In the genomic region with DNA sequence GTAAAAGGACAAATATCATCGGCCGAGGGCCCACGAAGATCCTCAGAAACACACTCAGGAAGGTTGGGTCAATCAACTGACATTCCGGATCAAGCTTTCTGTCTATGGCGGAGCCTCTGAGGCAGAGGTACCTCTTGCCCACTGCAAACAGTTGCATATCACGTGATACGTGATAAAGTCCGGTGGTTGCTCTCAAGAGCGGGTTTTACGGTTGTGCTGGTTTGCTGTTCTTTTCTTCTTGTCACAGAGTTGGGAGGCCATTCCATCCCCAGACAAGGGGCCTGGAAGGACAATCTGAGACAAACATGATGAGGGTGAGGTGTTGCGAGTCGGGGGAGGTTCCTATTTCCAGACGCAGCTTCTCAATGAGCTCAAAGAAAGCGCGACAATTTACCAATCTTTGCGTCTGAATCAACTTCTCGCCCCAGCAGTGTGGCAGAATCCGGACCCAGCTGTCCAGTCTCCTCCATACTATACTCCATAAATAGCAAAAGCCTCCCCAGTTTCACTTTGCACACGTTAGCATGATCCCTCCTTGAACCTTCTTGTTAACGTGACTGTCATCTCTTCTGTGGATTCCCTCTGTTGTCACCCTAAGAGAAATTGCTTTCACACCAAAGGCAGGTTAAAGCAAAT, we compare ENCODE assay signal across 14 mouse cellular contexts.
DNase-seq lines count a peak whose midpoint lies in the region; ATAC-seq and TF ChIP-seq lines count a peak whose summit lies in the region.
"Had no signal": no experiment of that assay in that cellular context is flagged by ENCODE, and none has a peak within 500 bp of the region (broad histone marks: within the 10 kb centered on the region; RNA-seq: fewer than 3 reads in every experiment).

No protein-coding gene starts in this region.

- WGBS in heart, embryonic 14.5 days, result 62% methylated on average over 20 of the region's 20 CpGs
- WGBS in intestine, embryonic 15.5 days, result 62% methylated on average over 20 of the region's 20 CpGs
- WGBS in small intestine, adult 2 months, result 25% methylated on average over 20 of the region's 20 CpGs

- intact Hi-C loops in heart, postnatal 14 days (cut with DNase I), result loop anchor here (5.0 kb wide), 1 partner anchor 63 kb away; no protein-coding TSS in a partner anchor

- H3K4me1 ChIP-seq in heart, embryonic 14.5 days (ENCODE audit: control insufficient read depth in 2 of 2, insufficient read depth in 2 of 2, low read length in 2 of 2), result peaks cover 17 to 27% of the 10 kb centered on the region in 2 experiments
- H3K4me1 ChIP-seq in ES-Bruce4 (ENCODE audit: control insufficient read depth, insufficient read depth, low read length), result peaks cover 2% of the 10 kb centered on the region
- H3K4me1 ChIP-seq in intestine, embryonic 15.5 days (replicated peaks), result peaks cover 8% of the 10 kb centered on the region; the same call in 1 of the 2 replicates
- H3K4me1 ChIP-seq in small intestine, adult 2 months (ENCODE audit: control insufficient read depth, insufficient read depth, insufficient read length, low read length), result peaks cover 21% of the 10 kb centered on the region
- H3K4me1 ChIP-seq: forebrain, embryonic 13.5 days had no signal

- peak overlapping the region; percentile 18 for H3K9ac ChIP-seq in heart, embryonic 14.5 days (ENCODE audit: low read length)
- no peak overlapping the region for H3K9ac ChIP-seq in ES-Bruce4 (ENCODE audit: low read depth, poor library complexity, severe bottlenecking)
- no peak overlapping the region for H3K9ac ChIP-seq in intestine, embryonic 15.5 days
- H3K9ac ChIP-seq: forebrain, embryonic 13.5 days had no signal

- no peak for TF ChIP-seq POLR2A in ES-Bruce4 (IDR thresholded peaks at IDR 0.05; ENCODE audit: insufficient read depth, low read length)
- no peak for TF ChIP-seq POLR2A in small intestine, adult 2 months (IDR thresholded peaks at IDR 0.05; ENCODE audit: low read depth, low read length)

- no peak overlapping the region for H3K4me3 ChIP-seq in heart, embryonic 14.5 days (ENCODE audit: control insufficient read depth in 1 of 2, insufficient read depth in 1 of 2, low read depth in 1 of 2, low read length in 2 of 2)
- H3K4me3 ChIP-seq in ES-Bruce4 (ENCODE audit: low read depth, low read length), result peak overlapping the region; percentile 39
- H3K4me3 ChIP-seq in intestine, embryonic 15.5 days (replicated peaks), result peak overlapping the region; percentile 9; the same call in 1 of the 2 replicates
- H3K4me3 ChIP-seq in small intestine, adult 2 months (ENCODE audit: low read depth, low read length), result peak overlapping the region; percentile 65
- H3K4me3 ChIP-seq: forebrain, embryonic 13.5 days had no signal

- DNase-seq in heart, postnatal 14 days, result no peak
- DNase-seq in urinary bladder, postnatal 4 days (ENCODE audit: low spot score in 2 of 2), result no peak
- no peak for DNase-seq in frontal cortex, postnatal 10 days (ENCODE audit: low spot score in 2 of 2)
- DNase-seq: cerebellum, adult 8-10 months; left cerebral cortex, postnatal 4 days; midbrain, embryonic 14.5 days; right cerebral cortex, postnatal 4 days; thymus, postnatal 36 days had no signal

- TF ChIP-seq CTCF in ES-Bruce4 (IDR thresholded peaks at IDR 0.05; ENCODE audit: low read depth, low read length), result no peak
- no peak for TF ChIP-seq CTCF in small intestine, adult 2 months (IDR thresholded peaks at IDR 0.05; ENCODE audit: extremely low read depth, insufficient read length, insufficient replicate concordance, low read depth, low read length)

- H3K27me3 ChIP-seq in heart, embryonic 14.5 days (ENCODE audit: control insufficient read depth, insufficient read depth, low read length), result no peaks in the 10 kb centered on the region
- no peaks in the 10 kb centered on the region for H3K27me3 ChIP-seq in ES-Bruce4 (ENCODE audit: control insufficient read depth, insufficient read depth, low read length, poor library complexity, severe bottlenecking)
- no peaks in the 10 kb centered on the region for H3K27me3 ChIP-seq in intestine, embryonic 15.5 days (replicated peaks)
- H3K27me3 ChIP-seq in small intestine, adult 2 months (ENCODE audit: control insufficient read depth, insufficient read depth, low read length), result no peaks in the 10 kb centered on the region
- H3K27me3 ChIP-seq: forebrain, embryonic 13.5 days had no signal

- H3K36me3 ChIP-seq in heart, embryonic 14.5 days (ENCODE audit: control insufficient read depth, insufficient read depth, low read length), result no peaks in the 10 kb centered on the region
- no peaks in the 10 kb centered on the region for H3K36me3 ChIP-seq in ES-Bruce4 (ENCODE audit: control insufficient read depth, insufficient read depth, low read length, poor library complexity, severe bottlenecking)
- no peaks in the 10 kb centered on the region for H3K36me3 ChIP-seq in intestine, embryonic 15.5 days
- H3K36me3 ChIP-seq in small intestine, adult 2 months (ENCODE audit: control insufficient read depth, insufficient read depth, low read length), result no peaks in the 10 kb centered on the region

- TF ChIP-seq EP300 in ES-Bruce4 (IDR thresholded peaks at IDR 0.05; ENCODE audit: insufficient read depth, low read depth, low read length), result no peak

- H3K4me2 ChIP-seq in heart, embryonic 14.5 days (ENCODE audit: low read length), result peak overlapping the region; percentile 44
- H3K4me2 ChIP-seq in intestine, embryonic 15.5 days (replicated peaks), result peak overlapping the region; percentile 53
- H3K4me2 ChIP-seq: forebrain, embryonic 13.5 days had no signal

- ATAC-seq in heart, embryonic 14.5 days (ENCODE audit: insufficient number of reproducible peaks, insufficient read depth, low FRiP score, low read depth), result no peak
- ATAC-seq in intestine, embryonic 15.5 days, result peak; percentile 68
- ATAC-seq: forebrain, embryonic 13.5 days; inflammation-experienced regulatory T-cells, adult 6 months had no signal

- H3K27ac ChIP-seq in heart, embryonic 14.5 days (replicated peaks in 1 of 2; ENCODE audit: control insufficient read depth in 1 of 2, insufficient read depth in 1 of 2, low read depth in 2 of 2, low read length in 2 of 2), result no peak overlapping the region; a peak in 1 of 4 replicates
- H3K27ac ChIP-seq in ES-Bruce4 (ENCODE audit: insufficient read depth, low read length), result no peak overlapping the region
- peak overlapping the region; percentile 66 for H3K27ac ChIP-seq in intestine, embryonic 15.5 days
- peak overlapping the region; percentile 89 for H3K27ac ChIP-seq in small intestine, adult 2 months (ENCODE audit: insufficient read depth, low read depth, low read length)
- H3K27ac ChIP-seq: forebrain, embryonic 13.5 days had no signal

- no peaks in the 10 kb centered on the region for H3K9me3 ChIP-seq in heart, embryonic 14.5 days (ENCODE audit: control insufficient read depth, low read length)
- no peaks in the 10 kb centered on the region for H3K9me3 ChIP-seq in ES-Bruce4 (replicated peaks; ENCODE audit: control insufficient read depth, insufficient read depth, low read length, poor library complexity, severe bottlenecking)
- H3K9me3 ChIP-seq in intestine, embryonic 15.5 days, result no peaks in the 10 kb centered on the region
- H3K9me3 ChIP-seq: forebrain, embryonic 13.5 days had no signal

Comparison
In these comparisons a context has a peak if more than half of its experiments do, and no peak if none do; other contexts are left out.
1. H3K27ac ChIP-seq: peak in intestine, embryonic 15.5 days (single experiment) and small intestine, adult 2 months (single experiment); none in heart, embryonic 14.5 days (0 of 2) and ES-Bruce4 (single experiment).
2. H3K4me3 ChIP-seq: peak in ES-Bruce4 (single experiment), intestine, embryonic 15.5 days (single experiment) and small intestine, adult 2 months (single experiment); none in heart, embryonic 14.5 days (0 of 2).